Mouse (Mus musculus): ENCODE results near the gene Sh2b3. TPM values are rescaled to one million over a fixed set of nuclear protein-coding genes. Genes with fewer than 3 reads are reported as not detected.

Gene Sh2b3
- polyA plus RNA-seq, 1 experiment from 2014 or later = 10.2 TPM

- ATAC-seq (ENCODE audit: insufficient number of reproducible peaks, low FRiP score, low TSS enrichment, low read depth) (no peak), DNase-seq (ENCODE audit: low spot score) (no peak)
- H3K36me3 ChIP-seq (ENCODE audit: control insufficient read depth, insufficient read depth, low read length) = no peaks in the 10 kb centered on the region
- H3K27ac ChIP-seq (replicated peaks; ENCODE audit: low read depth, low read length) = no peak overlapping the region
- no peak overlapping the region; the same call in 1 of the 2 replicates for H3K9ac ChIP-seq (ENCODE audit: low read length)
- no peaks in the 10 kb centered on the region for H3K9me3 ChIP-seq (ENCODE audit: control insufficient read depth, low read length)
- H3K4me3 ChIP-seq (ENCODE audit: low read depth, low read length) = no peak overlapping the region
- peaks cover 32% of the 10 kb centered on the region for H3K4me1 ChIP-seq (ENCODE audit: control insufficient read depth, insufficient read depth, low read length)
- peak overlapping the region; percentile 13; the same call in 1 of the 2 replicates for H3K4me2 ChIP-seq (ENCODE audit: low read depth, severe bottlenecking)
- peaks cover 17% of the 10 kb centered on the region for H3K27me3 ChIP-seq (ENCODE audit: control insufficient read depth, insufficient read depth, low read length)
- 76% methylated on average over 7 of the region's 7 CpGs for WGBS
These were observed 3.2 kb downstream of the Sh2b3 start for GRCm38 (mm10) chr5:121834241-121834606.

GRCm38 (mm10) chr5:121833572-121834240, 3.7 kb downstream of the Sh2b3 start:
- peak overlapping the region; percentile 13 for H3K4me2 ChIP-seq (ENCODE audit: low read depth, severe bottlenecking)
- 42% methylated on average over 10 of the region's 10 CpGs for WGBS
- H3K4me3 ChIP-seq (ENCODE audit: low read depth, low read length) = no peak overlapping the region
- peaks cover 18% of the 10 kb centered on the region for H3K27me3 ChIP-seq (ENCODE audit: control insufficient read depth, insufficient read depth, low read length)
- ATAC-seq (ENCODE audit: insufficient number of reproducible peaks, low FRiP score, low TSS enrichment, low read depth) (no peak), DNase-seq (ENCODE audit: low spot score) (no peak)
- no peaks in the 10 kb centered on the region for H3K9me3 ChIP-seq (ENCODE audit: control insufficient read depth, low read length)
- H3K4me1 ChIP-seq (ENCODE audit: control insufficient read depth, insufficient read depth, low read length) = peaks cover 32% of the 10 kb centered on the region
- H3K27ac ChIP-seq (replicated peaks; ENCODE audit: low read depth, low read length) = no peak overlapping the region
- H3K9ac ChIP-seq (ENCODE audit: low read length) = no peak overlapping the region
- no peaks in the 10 kb centered on the region for H3K36me3 ChIP-seq (ENCODE audit: control insufficient read depth, insufficient read depth, low read length)

GRCm38 (mm10) chr5:121833159-121833558, 4.3 kb downstream of the Sh2b3 start:
- 74% methylated on average over 2 of the region's 2 CpGs for WGBS
- DNase-seq (ENCODE audit: low spot score) (no peak), ATAC-seq (ENCODE audit: insufficient number of reproducible peaks, low FRiP score, low TSS enrichment, low read depth) (no peak)
- Histone ChIP-seq H3K9me3 (ENCODE audit: control insufficient read depth, low read length) (no peaks in the 10 kb centered on the region), H3K27me3 (ENCODE audit: control insufficient read depth, insufficient read depth, low read length) (peaks cover 21% of the 10 kb centered on the region), H3K4me3 (ENCODE audit: low read depth, low read length) (no peak overlapping the region), H3K36me3 (ENCODE audit: control insufficient read depth, insufficient read depth, low read length) (no peaks in the 10 kb centered on the region), H3K4me2 (ENCODE audit: low read depth, severe bottlenecking) (no peak overlapping the region; the same call in 1 of the 2 replicates), H3K4me1 (ENCODE audit: control insufficient read depth, insufficient read depth, low read length) (peaks cover 37% of the 10 kb centered on the region), H3K27ac (replicated peaks; ENCODE audit: low read depth, low read length) (no peak overlapping the region), H3K9ac (ENCODE audit: low read length) (no peak overlapping the region)

GRCm38 (mm10) chr5:121832376-121833155, 4.9 kb downstream of the Sh2b3 start:
- Histone ChIP-seq H3K4me2 (ENCODE audit: low read depth, severe bottlenecking) (no peak overlapping the region), H3K27me3 (ENCODE audit: control insufficient read depth, insufficient read depth, low read length) (peaks cover 22% of the 10 kb centered on the region), H3K4me3 (ENCODE audit: low read depth, low read length) (no peak overlapping the region), H3K9me3 (ENCODE audit: control insufficient read depth, low read length) (no peaks in the 10 kb centered on the region), H3K4me1 (ENCODE audit: control insufficient read depth, insufficient read depth, low read length) (peaks cover 34% of the 10 kb centered on the region), H3K9ac (ENCODE audit: low read length) (no peak overlapping the region), H3K36me3 (ENCODE audit: control insufficient read depth, insufficient read depth, low read length) (no peaks in the 10 kb centered on the region), H3K27ac (replicated peaks; ENCODE audit: low read depth, low read length) (no peak overlapping the region)
- 80% methylated on average over 6 of the region's 6 CpGs for WGBS
- no peak for ATAC-seq (ENCODE audit: insufficient number of reproducible peaks, low FRiP score, low TSS enrichment, low read depth)
- no peak for DNase-seq (ENCODE audit: low spot score)

- H3K4me2 ChIP-seq (ENCODE audit: low read depth, severe bottlenecking) = no peak overlapping the region
- WGBS = 93% methylated on average over 6 of the region's 6 CpGs
- no peak overlapping the region for H3K9ac ChIP-seq (ENCODE audit: low read length)
- H3K4me1 ChIP-seq (ENCODE audit: control insufficient read depth, insufficient read depth, low read length) = peaks cover 29% of the 10 kb centered on the region
- H3K9me3 ChIP-seq (ENCODE audit: control insufficient read depth, low read length) = no peaks in the 10 kb centered on the region
- no peak overlapping the region for H3K4me3 ChIP-seq (ENCODE audit: low read depth, low read length)
- H3K27me3 ChIP-seq (ENCODE audit: control insufficient read depth, insufficient read depth, low read length) = peaks cover 19% of the 10 kb centered on the region
- DNase-seq (ENCODE audit: low spot score) (no peak), ATAC-seq (ENCODE audit: insufficient number of reproducible peaks, low FRiP score, low TSS enrichment, low read depth) (no peak)
- no peaks in the 10 kb centered on the region; the same call in 1 of the 2 replicates for H3K36me3 ChIP-seq (ENCODE audit: control insufficient read depth, insufficient read depth, low read length)
- no peak overlapping the region for H3K27ac ChIP-seq (replicated peaks; ENCODE audit: low read depth, low read length)
These were observed 6.3 kb downstream of the Sh2b3 start for GRCm38 (mm10) chr5:121831002-121831601.

GRCm38 (mm10) chr5:121828491-121829432, 8.7 kb downstream of the Sh2b3 start:
- no peak for ATAC-seq (ENCODE audit: insufficient number of reproducible peaks, low FRiP score, low TSS enrichment, low read depth)
- peak overlapping the region; percentile 75 for H3K4me2 ChIP-seq (ENCODE audit: low read depth, severe bottlenecking)
- WGBS = 5% methylated on average over 66 of the region's 82 CpGs
- H3K9me3 ChIP-seq (ENCODE audit: control insufficient read depth, low read length) = no peaks in the 10 kb centered on the region
- H3K9ac ChIP-seq (ENCODE audit: low read length) = peak overlapping the region; percentile 58
- H3K4me3 ChIP-seq (ENCODE audit: low read depth, low read length) = peak overlapping the region; percentile 34
- peak; percentile 55 for DNase-seq (ENCODE audit: low spot score)
- H3K4me1 ChIP-seq (ENCODE audit: control insufficient read depth, insufficient read depth, low read length) = peaks cover 17% of the 10 kb centered on the region
- H3K36me3 ChIP-seq (ENCODE audit: control insufficient read depth, insufficient read depth, low read length) = no peaks in the 10 kb centered on the region; the same call in 1 of the 2 replicates
- H3K27ac ChIP-seq (replicated peaks; ENCODE audit: low read depth, low read length) = no peak overlapping the region
- H3K27me3 ChIP-seq (ENCODE audit: control insufficient read depth, insufficient read depth, low read length) = peaks cover 16% of the 10 kb centered on the region

- H3K9ac ChIP-seq (ENCODE audit: low read length) = no peak overlapping the region
- no peak overlapping the region; the same call in 1 of the 2 replicates for H3K4me2 ChIP-seq (ENCODE audit: low read depth, severe bottlenecking)
- 87% methylated on average over 4 of the region's 4 CpGs for WGBS
- H3K27me3 ChIP-seq (ENCODE audit: control insufficient read depth, insufficient read depth, low read length) = peaks cover 16% of the 10 kb centered on the region
- no peaks in the 10 kb centered on the region for H3K9me3 ChIP-seq (ENCODE audit: control insufficient read depth, low read length)
- no peak overlapping the region for H3K4me3 ChIP-seq (ENCODE audit: low read depth, low read length)
- ATAC-seq (ENCODE audit: insufficient number of reproducible peaks, low FRiP score, low TSS enrichment, low read depth) = no peak
- no peak for DNase-seq (ENCODE audit: low spot score)
- H3K27ac ChIP-seq (replicated peaks; ENCODE audit: low read depth, low read length) = no peak overlapping the region
- H3K36me3 ChIP-seq (ENCODE audit: control insufficient read depth, insufficient read depth, low read length) = no peaks in the 10 kb centered on the region; the same call in 1 of the 2 replicates
- peaks cover 18% of the 10 kb centered on the region; the same call in 1 of the 2 replicates for H3K4me1 ChIP-seq (ENCODE audit: control insufficient read depth, insufficient read depth, low read length)
These were observed 9.6 kb downstream of the Sh2b3 start for GRCm38 (mm10) chr5:121827876-121828275.
